Mouse (Mus musculus): Measurements from ENCODE around the gene March11.

DNA sequence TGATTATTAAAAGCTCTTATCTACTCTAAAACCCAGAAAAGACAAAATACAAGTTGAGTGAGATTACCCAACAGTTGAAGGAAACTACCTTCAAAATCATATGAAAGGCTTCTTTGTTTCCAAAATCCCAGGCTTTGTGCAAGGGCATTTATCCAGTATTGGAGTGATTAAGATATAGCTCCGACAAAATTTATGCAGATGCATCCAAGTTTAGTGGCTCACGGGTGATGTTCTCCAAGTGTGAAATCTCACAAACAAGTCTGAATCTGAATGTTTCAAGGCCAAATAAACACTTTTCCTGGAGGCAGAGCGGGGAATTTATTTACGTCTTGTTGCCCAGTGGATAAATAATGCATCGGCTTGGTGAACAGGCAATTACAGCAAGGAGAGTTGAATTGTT lies 32.2 kb upstream of the March11 start:
- no peak for TF ChIP-seq CTCF (IDR thresholded peaks at IDR 0.05; ENCODE audit: low read depth)
- no peak for TF ChIP-seq EP300 (IDR thresholded peaks at IDR 0.05; ENCODE audit: low read depth)
